Mouse (Mus musculus): Measurements from ENCODE around the gene Gmnn.

The Gmnn gene

GRCm38 (mm10) chr13:24761403-24762227 is at the start of gene Gmnn:
Gene Gmnn (minus strand): TSS chr13:24761923.
- under 1% methylated on average over 79 of the region's 79 CpGs for WGBS

DNA sequence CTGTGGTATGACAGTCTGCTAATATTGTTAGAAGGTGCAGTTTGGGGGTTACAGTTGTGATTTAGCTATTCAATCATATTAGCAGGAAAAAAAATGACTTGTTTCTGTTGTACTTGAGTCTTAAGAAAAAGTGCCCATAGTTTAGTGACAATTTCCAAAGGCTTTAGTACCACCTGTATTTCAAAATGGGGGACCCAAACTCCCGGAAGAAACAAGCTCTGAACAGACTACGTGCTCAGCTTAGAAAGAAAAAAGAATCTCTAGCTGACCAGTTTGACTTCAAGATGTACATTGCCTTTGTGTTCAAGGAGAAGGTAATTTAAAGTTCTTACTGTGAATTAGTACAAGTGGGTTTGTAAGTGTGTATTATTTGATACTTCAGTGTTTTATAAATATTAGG is 41.5 kb upstream of the Gmnn start:
- 3% methylated on average over 2 of the region's 2 CpGs for WGBS

GRCm38 (mm10) chr13:24802131-24802691 is 40.5 kb upstream of the Gmnn start:
- WGBS, result under 1% methylated on average over 26 of the region's 26 CpGs

GRCm38 (mm10) chr13:24801308-24801921 is 39.7 kb upstream of the Gmnn start, which contains the start of gene BC005537:
Gene BC005537 (plus strand): TSS chr13:24801657.
- WGBS, result under 1% methylated on average over 74 of the region's 74 CpGs

- WGBS, result under 1% methylated on average over 42 of the region's 42 CpGs
Measured at GRCm38 (mm10) chr13:24800674-24801307, 39.1 kb upstream of the Gmnn start.

DNA sequence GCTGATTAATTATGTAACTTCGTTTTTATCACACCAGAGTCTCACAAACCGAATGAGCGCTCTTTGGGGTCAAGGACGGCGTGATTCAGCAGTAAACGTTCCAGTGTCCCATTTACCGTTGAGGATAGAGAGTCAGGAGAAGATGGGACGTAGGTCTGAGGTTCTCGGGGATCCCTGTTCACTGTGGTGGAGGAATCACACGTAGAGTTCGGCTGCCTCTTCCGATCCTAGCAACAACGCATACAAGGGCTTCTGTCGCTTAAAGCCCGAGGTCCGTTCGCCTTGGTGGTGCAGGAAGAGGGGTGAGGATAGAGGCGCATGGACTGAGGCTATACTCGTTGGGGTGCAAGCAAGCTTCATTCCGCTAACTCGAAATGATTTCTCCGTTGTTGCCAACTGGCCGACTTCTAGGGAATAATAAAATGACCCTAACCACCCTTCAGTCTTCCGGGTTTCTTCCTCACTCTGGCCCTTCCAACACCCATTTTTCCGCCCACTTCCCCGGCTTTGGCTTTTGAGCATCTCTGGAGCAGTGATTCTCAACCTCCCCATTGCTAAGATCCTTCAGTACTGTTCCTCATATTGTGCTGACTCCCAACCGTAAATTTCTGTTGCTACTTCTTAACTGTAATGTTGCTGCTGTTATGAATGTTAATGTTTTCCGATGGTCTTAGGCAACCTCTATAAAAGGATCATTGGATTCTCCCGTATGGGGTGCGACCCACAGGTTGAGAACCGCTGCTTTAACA is 38.4 kb upstream of the Gmnn start:
- WGBS, result under 1% methylated on average over 31 of the region's 31 CpGs

GRCm38 (mm10) chr13:24799378-24799777 is 37.7 kb upstream of the Gmnn start:
- 62% methylated on average over 5 of the region's 5 CpGs for WGBS

DNA sequence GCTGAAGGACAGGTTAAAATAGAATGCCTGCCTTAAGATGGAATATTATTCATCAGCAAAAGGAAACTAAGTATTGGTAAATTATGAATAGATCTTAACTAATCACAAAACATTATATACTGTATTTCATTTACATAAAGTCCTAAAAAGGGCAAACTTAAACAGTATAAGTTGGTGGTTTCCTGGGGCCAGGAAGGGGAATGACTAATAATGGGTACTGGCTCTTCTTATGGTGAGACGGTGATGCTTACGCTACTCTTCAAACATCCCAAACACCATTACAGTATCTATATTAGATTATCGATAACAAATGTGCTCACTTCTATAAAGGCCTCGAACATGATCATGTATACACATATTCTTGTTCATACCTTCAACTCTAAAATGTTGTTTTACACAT is 37.0 kb upstream of the Gmnn start:
- WGBS, result 98% methylated on average over 4 of the region's 4 CpGs

DNA sequence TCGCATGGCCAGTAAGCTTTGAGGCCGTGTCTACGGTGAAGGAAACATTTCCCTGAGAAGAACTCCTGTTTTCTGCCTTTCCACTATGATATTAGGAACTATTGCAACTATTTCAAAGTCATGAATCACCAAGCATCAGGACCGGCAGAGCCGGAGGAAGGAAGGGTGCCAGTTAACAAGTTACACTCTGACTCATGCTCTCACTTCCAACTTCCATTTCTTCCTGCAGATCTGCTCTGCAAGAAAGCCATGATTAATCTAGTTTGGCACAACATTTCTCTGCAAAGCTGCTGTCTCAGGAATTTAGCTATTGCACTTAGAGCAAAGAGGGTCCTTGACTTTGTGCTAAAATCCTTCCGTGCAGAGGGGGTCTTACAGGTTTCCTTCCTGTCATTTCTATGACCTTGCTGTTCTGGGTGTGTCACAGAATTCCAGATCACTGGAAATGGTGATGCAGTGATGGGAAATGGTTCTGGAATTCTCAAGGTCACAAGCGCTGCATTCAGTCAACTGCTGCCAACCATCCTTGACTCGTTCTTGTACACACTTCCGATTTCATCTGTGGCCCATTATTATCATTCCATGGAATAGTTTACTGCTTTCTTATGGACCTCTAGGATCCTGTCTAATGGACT is 30.8 kb upstream of the Gmnn start:
- WGBS, result 58% methylated on average over 9 of the region's 9 CpGs

GRCm38 (mm10) chr13:24791349-24791748 is 29.6 kb upstream of the Gmnn start:
- WGBS, result 73% methylated on average over 2 of the region's 2 CpGs

DNA sequence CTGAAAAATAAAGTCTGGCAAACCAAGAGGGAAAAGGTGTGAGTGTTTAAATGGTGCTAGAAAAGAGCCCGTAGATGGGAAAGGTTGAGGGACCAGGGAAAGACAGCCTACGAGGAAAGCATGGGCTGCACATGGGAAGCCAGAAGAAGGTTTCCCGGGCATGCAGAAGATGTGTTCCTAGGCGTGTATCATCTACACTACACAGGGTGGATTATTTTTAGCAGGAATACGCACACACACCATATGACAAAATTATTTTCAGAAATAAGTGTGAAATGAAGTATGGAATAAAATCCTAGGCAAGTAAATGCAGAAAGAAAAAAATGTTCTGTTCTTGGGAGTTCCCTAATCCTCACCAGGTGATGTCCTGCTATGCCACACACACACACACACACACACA is 25.8 kb upstream of the Gmnn start:
- WGBS, result 44% methylated on average over 5 of the region's 5 CpGs

- 31% methylated on average over 11 of the region's 11 CpGs for WGBS
Measured at GRCm38 (mm10) chr13:24786014-24786490, 24.3 kb upstream of the Gmnn start.

DNA sequence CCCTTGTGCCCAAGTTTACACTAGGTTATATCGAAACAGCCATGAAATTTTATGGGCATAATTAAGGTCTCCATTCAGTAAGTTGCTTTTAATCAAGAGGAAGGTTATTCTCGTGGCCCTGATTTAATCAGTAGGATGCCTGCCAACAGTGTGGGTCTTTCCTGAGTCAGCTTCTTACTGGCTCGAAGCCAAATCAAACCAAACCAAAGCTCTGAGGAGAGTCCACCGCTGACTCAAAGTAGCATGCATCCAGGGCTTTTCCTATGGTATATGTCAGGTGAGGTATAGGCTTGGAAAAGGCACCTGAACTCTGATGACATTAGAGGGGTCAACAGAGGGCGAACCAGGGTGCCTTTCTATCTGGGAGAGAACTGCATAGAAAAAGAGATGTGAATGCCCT is 20.2 kb upstream of the Gmnn start:
- WGBS, result 59% methylated on average over 5 of the region's 5 CpGs

DNA sequence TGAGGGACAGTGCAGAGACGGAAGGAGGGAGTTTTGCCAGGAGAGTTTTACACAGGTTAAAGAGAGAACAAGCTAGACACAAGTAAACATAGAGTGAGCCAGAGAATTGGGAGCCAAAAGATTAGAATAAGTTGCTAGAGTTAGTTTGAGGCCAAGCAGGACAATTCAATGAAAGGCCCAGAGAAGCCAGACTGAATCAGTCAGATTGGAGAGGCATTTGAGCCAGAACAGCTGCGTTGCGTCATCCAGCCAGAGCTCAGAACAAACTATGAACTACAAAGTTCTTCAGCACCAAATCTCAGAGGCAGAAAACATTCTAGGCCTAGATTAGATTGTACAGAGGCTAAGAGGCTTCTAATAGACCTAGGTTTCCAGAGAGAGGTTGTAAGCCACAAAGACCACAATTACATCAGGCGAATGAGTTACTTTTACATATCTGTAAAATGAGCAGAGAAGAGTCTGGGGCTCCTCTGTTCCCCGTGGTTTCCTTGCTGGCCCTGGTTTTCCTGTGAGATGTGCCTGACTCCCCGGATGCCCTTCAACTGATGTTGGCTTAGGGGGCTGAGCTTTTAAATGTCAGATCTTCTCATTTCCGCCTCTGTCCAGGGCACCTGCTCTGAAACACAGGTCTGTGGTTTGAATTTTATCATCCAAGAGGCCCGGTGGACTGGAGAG is 17.1 kb upstream of the Gmnn start:
- 93% methylated on average over 8 of the region's 8 CpGs for WGBS

DNA sequence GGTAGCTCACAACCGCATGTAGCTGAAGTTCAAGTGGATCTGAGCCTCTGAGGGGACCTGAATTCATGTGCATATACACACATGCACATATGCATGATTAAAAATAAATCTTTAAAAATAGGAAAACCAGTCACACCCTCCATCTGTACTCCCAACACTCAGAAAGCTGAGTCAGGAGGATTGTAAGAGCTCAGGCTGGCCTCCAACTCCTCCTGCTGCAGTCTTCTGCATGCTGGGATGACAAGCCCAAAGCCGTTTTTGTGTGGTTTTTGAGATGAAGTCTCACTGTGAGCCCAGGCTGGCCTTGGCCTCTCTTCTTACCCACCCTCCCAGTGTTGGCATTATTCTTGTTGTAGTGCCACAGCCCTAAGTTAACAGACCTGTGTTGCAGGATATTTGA is 16.3 kb upstream of the Gmnn start:
- WGBS, result 59% methylated on average over 2 of the region's 2 CpGs

- WGBS, result 34% methylated on average over 7 of the region's 7 CpGs
Measured at GRCm38 (mm10) chr13:24776146-24776844, 14.6 kb upstream of the Gmnn start.

GRCm38 (mm10) chr13:24771482-24771881 is 9.8 kb upstream of the Gmnn start:
- 93% methylated on average over 10 of the region's 10 CpGs for WGBS

- 71% methylated on average over 4 of the region's 4 CpGs for WGBS
Measured at GRCm38 (mm10) chr13:24767809-24768208, 6.1 kb upstream of the Gmnn start.

DNA sequence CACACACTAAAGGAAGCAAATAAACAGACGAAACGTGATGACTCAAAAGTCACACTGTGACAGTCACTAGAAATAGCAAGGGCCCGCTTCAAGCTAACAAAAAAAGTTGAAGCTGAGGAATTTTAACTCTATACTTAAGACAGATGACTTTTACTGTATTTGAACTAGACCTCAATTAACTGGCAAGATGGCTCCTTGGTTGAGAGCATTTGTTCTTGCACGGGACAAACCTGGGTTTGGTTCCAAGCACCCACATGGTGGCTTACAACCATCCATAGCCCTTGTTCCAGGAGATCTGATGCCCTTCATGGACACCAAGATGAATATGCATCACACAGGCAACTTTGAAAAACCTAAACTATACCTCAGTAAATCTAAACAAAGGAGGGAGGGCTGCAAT is 531 bp upstream of the Gmnn start:
- 26% methylated on average over 4 of the region's 4 CpGs for WGBS

DNA sequence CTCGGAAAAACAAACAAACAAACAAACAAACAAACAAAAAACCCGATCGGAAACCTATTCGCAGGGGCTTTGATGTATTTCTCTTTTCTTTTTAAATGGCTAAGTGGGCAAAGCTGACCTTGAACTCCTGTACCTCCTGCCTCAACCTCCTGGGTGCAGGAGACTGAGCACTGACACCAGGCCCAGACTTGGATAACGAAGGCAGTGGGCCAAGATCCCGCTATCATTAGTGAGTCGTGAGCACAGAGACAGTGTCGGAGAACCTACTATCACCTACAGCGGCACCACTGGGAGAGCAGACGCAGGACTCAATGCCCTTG is 680 bp downstream of the Gmnn start:
- WGBS, result 6% methylated on average over 10 of the region's 10 CpGs
